Mouse (Mus musculus) large intestine, adult 2 months (tissue): Measurements from ENCODE around the gene Eef1akmt1. TPM values are rescaled to one million over a fixed set of nuclear protein-coding genes. Genes with fewer than 3 reads are reported as not detected.

Source experiments
- DNase-seq: peaks from one replicate; pipeline ENCODE4 v3.0.0-alpha.2; 2012; ENCODE audit warnings: low read depth, low spot score
- WGBS: fragments of 180-500 bp; shearing (Covaris S2); methylation state at CpG from one replicate; pipeline ENCODE4 v1.1.7; 2018; 5-methylcytosine and 5-hydroxymethylcytosine counted together
- polyA plus RNA-seq: library from polyadenylated mRNA; depleted of rRNA; stranded (reverse); fragments of >200 nt; gene quantifications from 2 replicates; pipeline ENCODE4 v1.2.3, GENCODE M21; 2012

The Eef1akmt1 gene
- polyA plus RNA-seq, 1 experiment: 19.3 TPM

GRCm38 (mm10) chr14:57552945-57553344 is 18.5 kb downstream of the Eef1akmt1 start:
- no peak for DNase-seq

- WGBS: 45% methylated on average over 5 of the region's 5 CpGs
- no peak for DNase-seq
These were observed 24.4 kb downstream of the Eef1akmt1 start for GRCm38 (mm10) chr14:57547062-57547461.

GRCm38 (mm10) chr14:57546557-57547021 is 24.8 kb downstream of the Eef1akmt1 start:
- 11% methylated on average over 13 of the region's 13 CpGs for WGBS
- DNase-seq: no peak

GRCm38 (mm10) chr14:57546131-57546530 is 25.3 kb downstream of the Eef1akmt1 start:
- DNase-seq: no peak
- 75% methylated on average over 8 of the region's 8 CpGs for WGBS

- WGBS: 87% methylated on average over 17 of the region's 17 CpGs
- DNase-seq: no peak
These were observed 25.9 kb downstream of the Eef1akmt1 start for GRCm38 (mm10) chr14:57545526-57545925.

- no peak for DNase-seq
These were observed 27.9 kb downstream of the Eef1akmt1 start for GRCm38 (mm10) chr14:57543420-57544039.

GRCm38 (mm10) chr14:57542231-57542630 is 29.2 kb downstream of the Eef1akmt1 start:
- 81% methylated on average over 34 of the region's 34 CpGs for WGBS
- DNase-seq: no peak

More at GRCm38 (mm10) chr14:57543420-57544039, 27.9 kb downstream of the Eef1akmt1 start:
- 86% methylated on average over 13 of the region's 13 CpGs for WGBS

- DNase-seq: no peak
- WGBS: 65% methylated on average over 11 of the region's 11 CpGs
These were observed 30.7 kb downstream of the Eef1akmt1 start for GRCm38 (mm10) chr14:57540683-57541082.

GRCm38 (mm10) chr14:57537261-57538015 is 34.0 kb downstream of the Eef1akmt1 start:
- DNase-seq: no peak
- 53% methylated on average over 16 of the region's 16 CpGs for WGBS

- WGBS: 74% methylated on average over 9 of the region's 9 CpGs
- DNase-seq: no peak
These were observed 34.6 kb downstream of the Eef1akmt1 start for GRCm38 (mm10) chr14:57536820-57537219.

- DNase-seq: no peak
- WGBS: 37% methylated on average over 6 of the region's 6 CpGs
These were observed 35.8 kb downstream of the Eef1akmt1 start for GRCm38 (mm10) chr14:57535646-57536045.

- WGBS: 51% methylated on average over 8 of the region's 8 CpGs
- no peak for DNase-seq
These were observed 36.5 kb downstream of the Eef1akmt1 start for GRCm38 (mm10) chr14:57534961-57535360.

GRCm38 (mm10) chr14:57534346-57534745 is 37.1 kb downstream of the Eef1akmt1 start:
- DNase-seq: no peak
- 47% methylated on average over 5 of the region's 5 CpGs for WGBS

GRCm38 (mm10) chr14:57533841-57534240 is 37.6 kb downstream of the Eef1akmt1 start:
- no peak for DNase-seq
- WGBS: 77% methylated on average over 11 of the region's 11 CpGs

- DNase-seq: no peak
- 53% methylated on average over 3 of the region's 3 CpGs for WGBS
These were observed 38.2 kb downstream of the Eef1akmt1 start for GRCm38 (mm10) chr14:57533214-57533613.

GRCm38 (mm10) chr14:57532577-57532976 is 38.8 kb downstream of the Eef1akmt1 start:
- WGBS: 91% methylated on average over 3 of the region's 3 CpGs
- DNase-seq: no peak

- DNase-seq: no peak
- WGBS: 65% methylated on average over 5 of the region's 5 CpGs
These were observed 41.5 kb downstream of the Eef1akmt1 start for GRCm38 (mm10) chr14:57529786-57530515.

- 22% methylated on average over 10 of the region's 10 CpGs for WGBS
- peak; percentile 56 for DNase-seq
These were observed 42.2 kb downstream of the Eef1akmt1 start for GRCm38 (mm10) chr14:57529086-57529785.

- WGBS: 65% methylated on average over 2 of the region's 2 CpGs
- no peak for DNase-seq
These were observed 43.8 kb downstream of the Eef1akmt1 start for GRCm38 (mm10) chr14:57527598-57527997.

GRCm38 (mm10) chr14:57527122-57527521 is 44.3 kb downstream of the Eef1akmt1 start:
- 60% methylated on average over 7 of the region's 7 CpGs for WGBS

More at GRCm38 (mm10) chr14:57527122-57527521, 44.3 kb downstream of the Eef1akmt1 start:
- no peak for DNase-seq
